Mouse (Mus musculus) forebrain, postnatal 0 days (tissue): ENCODE measurements around the gene Man1a. TPM values are rescaled to one million over a fixed set of nuclear protein-coding genes. Genes with fewer than 3 reads are reported as not detected.
A peak's percentile ranks its signal among the peaks of the same experiment; 100 is the strongest.

Experiments
- ATAC-seq: fragments of 200-750 bp; cut with Nextera tagmentation; 2 replicates; pipeline ENCODE4 v1.8.0; 2017; ENCODE audit warnings: mild to moderate bottlenecking, moderate library complexity
- DNase-seq: peaks from one replicate; pipeline ENCODE4 v3.0.0-alpha.2; 2015
- H3K27ac ChIP-seq: fragments of 300-500 bp; sonication (generic); 2 replicates; pipeline ENCODE4 v1.5.1; 2014; ENCODE audit warnings: low read depth, mild to moderate bottlenecking, antibody characterized with exemption, low read length, moderate library complexity, mixed read lengths
- H3K27me3 ChIP-seq: fragments of 300-500 bp; sonication (generic); 2 replicates; pipeline ENCODE4 v1.6.1; 2014; ENCODE audit warnings: mild to moderate bottlenecking, low read length, mixed read lengths; ENCODE audit not compliant: insufficient read depth
- H3K36me3 ChIP-seq: fragments of 300-500 bp; sonication (generic); 2 replicates; pipeline ENCODE4 v1.6.1; 2014; ENCODE audit warnings: mild to moderate bottlenecking, moderate library complexity; ENCODE audit not compliant: insufficient read depth
- H3K4me1 ChIP-seq: fragments of 300-500 bp; sonication (generic); 2 replicates; pipeline ENCODE4 v1.6.1; 2014; ENCODE audit warnings: antibody characterized with exemption; ENCODE audit not compliant: insufficient read depth
- H3K4me2 ChIP-seq: fragments of 300-500 bp; sonication (generic); 2 replicates; pipeline ENCODE4 v1.6.1; 2014; ENCODE audit warnings: low read depth, mild to moderate bottlenecking, moderate library complexity
- H3K4me3 ChIP-seq: fragments of 300-500 bp; sonication (generic); 2 replicates; pipeline ENCODE4 v1.5.1; 2014; ENCODE audit warnings: low read depth, low read length, mixed read lengths
- H3K9ac ChIP-seq: fragments of 300-500 bp; sonication (generic); 2 replicates; pipeline ENCODE4 v1.6.1; 2014; ENCODE audit warnings: mild to moderate bottlenecking
- H3K9me3 ChIP-seq: fragments of 300-500 bp; sonication (generic); 2 replicates; pipeline ENCODE4 v1.6.1; 2016; ENCODE audit warnings: low read length
- CTCF ChIP-seq: sonication (generic); IDR thresholded peaks from 2 replicates; pipeline ENCODE4 v1.5.1; 2016; ENCODE audit warnings: antibody characterized with exemption, control low read depth, low read depth
- WGBS: fragments of 180-500 bp; shearing (Covaris S2); extraction: QIAGEN DNeasy Blood & Tissue Kit; methylation state at CpG from one replicate; pipeline ENCODE4 v1.1.7; 2014; 5-methylcytosine and 5-hydroxymethylcytosine counted together
- polyA plus RNA-seq: library from polyadenylated mRNA; unstranded; fragments of >200 nt; fragmentation: Nextera tagmentation; extraction: Ambion mirVana; gene quantifications from 2 replicates; pipeline ENCODE4 v1.2.1, GENCODE M21; 2015
- total RNA-seq: library from RNA; depleted of rRNA; stranded (reverse); fragments of >200 nt; gene quantifications from 2 replicates; pipeline ENCODE4 v1.2.3, GENCODE M21; 2014

Man1a gene
- total and polyA plus RNA-seq, 2 experiments from 2014 or later = 4.7 to 25.4 TPM

- Histone ChIP-seq H3K4me3 (no peak overlapping the region), H3K9ac (no peak overlapping the region), H3K27ac (no peak overlapping the region), H3K9me3 (no peaks in the 10 kb centered on the region), H3K4me2 (no peak overlapping the region), H3K36me3 (no peaks in the 10 kb centered on the region), H3K4me1 (no peaks in the 10 kb centered on the region), H3K27me3 (no peaks in the 10 kb centered on the region)
- ATAC-seq (no peak), DNase-seq (no peak)
- WGBS = 84% methylated on average over 5 of the region's 5 CpGs
- TF ChIP-seq CTCF = no peak
Observed at GRCm38 (mm10) chr10:53886475-53886874, 189.9 kb downstream of the Man1a start.

GRCm38 (mm10) chr10:53881310-53881709 lies 195.1 kb downstream of the Man1a start:
- no peaks in the 10 kb centered on the region for H3K4me1 ChIP-seq
- H3K4me3 ChIP-seq = no peak overlapping the region
- no peak overlapping the region for H3K27ac ChIP-seq
- H3K4me2 ChIP-seq = no peak overlapping the region
- no peaks in the 10 kb centered on the region for H3K27me3 ChIP-seq
- no peaks in the 10 kb centered on the region for H3K9me3 ChIP-seq
- TF ChIP-seq CTCF = no peak
- no peak overlapping the region for H3K9ac ChIP-seq
- ATAC-seq (no peak), DNase-seq (no peak)
- H3K36me3 ChIP-seq = no peaks in the 10 kb centered on the region

- Histone ChIP-seq H3K4me2 (no peak overlapping the region), H3K4me1 (no peaks in the 10 kb centered on the region), H3K27ac (no peak overlapping the region), H3K4me3 (no peak overlapping the region), H3K9me3 (no peaks in the 10 kb centered on the region), H3K27me3 (no peaks in the 10 kb centered on the region), H3K9ac (no peak overlapping the region), H3K36me3 (no peaks in the 10 kb centered on the region)
- no peak for ATAC-seq
- 82% methylated on average over 4 of the region's 4 CpGs for WGBS
- no peak for DNase-seq
- TF ChIP-seq CTCF = no peak
Observed at GRCm38 (mm10) chr10:53875896-53876295, 200.5 kb downstream of the Man1a start.

GRCm38 (mm10) chr10:53874191-53874590 lies 202.2 kb downstream of the Man1a start:
- no peak for DNase-seq
- Histone ChIP-seq H3K36me3 (no peaks in the 10 kb centered on the region), H3K27ac (no peak overlapping the region), H3K4me2 (no peak overlapping the region), H3K9ac (no peak overlapping the region), H3K27me3 (no peaks in the 10 kb centered on the region), H3K9me3 (no peaks in the 10 kb centered on the region), H3K4me1 (no peaks in the 10 kb centered on the region), H3K4me3 (no peak overlapping the region)
- TF ChIP-seq CTCF = no peak
- ATAC-seq = no peak
- 76% methylated on average over 3 of the region's 3 CpGs for WGBS

GRCm38 (mm10) chr10:53863486-53864357 lies 212.7 kb downstream of the Man1a start:
- peak; percentile 94 for DNase-seq
- WGBS = 52% methylated on average over 7 of the region's 7 CpGs

GRCm38 (mm10) chr10:53859879-53860278 lies 216.5 kb downstream of the Man1a start:
- Histone ChIP-seq H3K36me3 (no peaks in the 10 kb centered on the region), H3K27ac (no peak overlapping the region), H3K9ac (no peak overlapping the region), H3K4me1 (no peaks in the 10 kb centered on the region), H3K4me2 (no peak overlapping the region), H3K27me3 (no peaks in the 10 kb centered on the region), H3K4me3 (no peak overlapping the region), H3K9me3 (no peaks in the 10 kb centered on the region)
- DNase-seq (no peak), ATAC-seq (no peak)
- 83% methylated on average over 1 of the region's 1 CpGs for WGBS
- TF ChIP-seq CTCF = no peak

More at GRCm38 (mm10) chr10:53863486-53864357, 212.7 kb downstream of the Man1a start:
- Histone ChIP-seq H3K9me3 (no peaks in the 10 kb centered on the region), H3K9ac (no peak overlapping the region), H3K4me2 (no peak overlapping the region), H3K4me1 (no peaks in the 10 kb centered on the region), H3K36me3 (no peaks in the 10 kb centered on the region), H3K4me3 (no peak overlapping the region), H3K27ac (no peak overlapping the region), H3K27me3 (no peaks in the 10 kb centered on the region)
- peak; percentile 86 for TF ChIP-seq CTCF
- ATAC-seq = peak; percentile 93

DNA sequence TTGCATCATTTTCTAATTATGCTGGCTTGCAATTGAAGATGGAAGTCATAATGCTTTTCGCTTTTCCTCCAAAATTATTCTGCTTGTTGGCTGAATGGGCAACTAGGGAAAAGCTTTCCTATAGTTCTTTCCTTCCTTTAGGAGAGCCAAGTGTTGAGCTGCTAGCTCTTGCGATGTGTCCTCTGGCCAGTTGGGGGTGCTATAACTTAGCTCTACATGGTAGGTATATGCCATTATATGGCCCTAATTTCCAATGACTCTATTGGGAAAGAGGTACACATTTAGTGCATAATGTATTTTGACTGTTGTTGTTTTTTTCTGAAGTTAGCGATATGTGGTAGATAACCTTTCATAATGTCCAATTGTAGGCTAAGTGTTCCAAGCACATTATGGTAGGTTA lies 217.2 kb downstream of the Man1a start:
- WGBS = 84% methylated on average over 3 of the region's 3 CpGs
- Histone ChIP-seq H3K4me3 (no peak overlapping the region), H3K27ac (no peak overlapping the region), H3K4me2 (no peak overlapping the region), H3K4me1 (no peaks in the 10 kb centered on the region), H3K9me3 (no peaks in the 10 kb centered on the region), H3K27me3 (no peaks in the 10 kb centered on the region), H3K36me3 (no peaks in the 10 kb centered on the region), H3K9ac (no peak overlapping the region)
- ATAC-seq = no peak
- TF ChIP-seq CTCF = no peak
- DNase-seq = no peak
